Mouse (Mus musculus) mouse embryonic stem cell (cell line): Measurements from ENCODE around the gene Gm42906.

Source experiments
- in situ Hi-C, 2 experiments: fragments of 300-500 bp; cut with MboI; formaldehyde crosslinking; loops; 1 replicate in 1 of 2; 3 replicates in 1 of 2; pipeline ENCODE4 v1.14.3; 2019 to 2020; ENCODE audit warnings: low sequenced_read_pairs in 2 of 2, low pct_unique_long_range_greater_than_20kb in 1 of 2, mixed read lengths in 1 of 2; ENCODE audit not compliant: unreplicated experiment in 1 of 2

The Gm42906 gene

GRCm38 (mm10) chr5:151248671-151249620 lies 179.0 kb downstream of the Gm42906 start:
- in situ Hi-C loops, result no loop called here

GRCm38 (mm10) chr5:151248084-151248483 lies 179.9 kb downstream of the Gm42906 start:
- in situ Hi-C loops, result no loop called here

GRCm38 (mm10) chr5:151247115-151247875 lies 180.7 kb downstream of the Gm42906 start:
- in situ Hi-C loops, result no loop called here

GRCm38 (mm10) chr5:151246287-151246686 lies 181.7 kb downstream of the Gm42906 start:
- in situ Hi-C loops, result no loop called here

GRCm38 (mm10) chr5:151245571-151245970 lies 182.4 kb downstream of the Gm42906 start:
- in situ Hi-C loops, result no loop called here

GRCm38 (mm10) chr5:151238730-151239129 lies 189.2 kb downstream of the Gm42906 start:
- in situ Hi-C loops, result no loop called here

GRCm38 (mm10) chr5:151236411-151236810 lies 191.6 kb downstream of the Gm42906 start:
- in situ Hi-C loops, result no loop called here

- in situ Hi-C loops, result no loop called here
Observed at GRCm38 (mm10) chr5:151233400-151234031, 194.4 kb downstream of the Gm42906 start, which contains the start of gene Stard13. Gene Stard13 (minus strand): TSS chr5:151233836.

- in situ Hi-C loops, result no loop called here
Observed at GRCm38 (mm10) chr5:151232576-151233299, 195.2 kb downstream of the Gm42906 start.

GRCm38 (mm10) chr5:151231861-151232260 lies 196.1 kb downstream of the Gm42906 start:
- in situ Hi-C loops, result no loop called here

GRCm38 (mm10) chr5:151231411-151231810 lies 196.6 kb downstream of the Gm42906 start:
- in situ Hi-C loops, result no loop called here

- in situ Hi-C loops, result no loop called here
Observed at GRCm38 (mm10) chr5:151230427-151230826, 197.5 kb downstream of the Gm42906 start.

- in situ Hi-C loops, result no loop called here
Observed at GRCm38 (mm10) chr5:151228367-151229005, 199.5 kb downstream of the Gm42906 start.

- in situ Hi-C loops, result no loop called here
Observed at GRCm38 (mm10) chr5:151223696-151224366, 204.1 kb downstream of the Gm42906 start.

- in situ Hi-C loops, result no loop called here
Observed at GRCm38 (mm10) chr5:151222791-151223190, 205.2 kb downstream of the Gm42906 start.

GRCm38 (mm10) chr5:151218689-151219115 lies 209.3 kb downstream of the Gm42906 start:
- in situ Hi-C loops, result no loop called here

GRCm38 (mm10) chr5:151213097-151213496 lies 214.9 kb downstream of the Gm42906 start:
- in situ Hi-C loops, result no loop called here
